Mouse (Mus musculus) right cerebral cortex, adult 2 months (tissue): ENCODE data around the gene 3110021N24Rik.
A peak's percentile ranks its signal among the peaks of the same experiment; 100 is the strongest.

Experiments
- DNase-seq, 2 experiments: peaks; one replicate each; pipeline ENCODE4 v3.0.0; 2021 to 2022; ENCODE audit warnings: low spot score in 2 of 2

3110021N24Rik gene

DNA sequence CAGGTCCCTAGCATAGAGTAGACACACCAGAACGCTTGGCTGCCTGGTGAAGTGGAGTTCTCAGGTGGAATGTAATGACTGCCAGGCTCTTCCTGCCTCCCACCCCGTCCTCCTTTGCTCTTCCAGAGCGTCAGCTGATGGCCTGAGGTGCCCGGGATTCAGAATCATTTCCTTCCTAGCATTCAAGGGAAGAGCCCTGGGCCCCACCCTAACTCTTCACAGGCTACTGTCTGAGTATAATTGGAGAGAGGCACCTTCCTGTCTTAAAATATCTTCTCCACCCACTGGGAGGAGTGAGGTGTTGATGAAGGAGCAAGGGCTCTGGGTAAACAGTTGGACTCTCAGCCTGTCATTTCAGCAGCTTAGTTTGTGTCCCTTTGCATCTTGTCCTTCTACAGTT is 77.3 kb downstream of the 3110021N24Rik start:
- no peak for DNase-seq

DNA sequence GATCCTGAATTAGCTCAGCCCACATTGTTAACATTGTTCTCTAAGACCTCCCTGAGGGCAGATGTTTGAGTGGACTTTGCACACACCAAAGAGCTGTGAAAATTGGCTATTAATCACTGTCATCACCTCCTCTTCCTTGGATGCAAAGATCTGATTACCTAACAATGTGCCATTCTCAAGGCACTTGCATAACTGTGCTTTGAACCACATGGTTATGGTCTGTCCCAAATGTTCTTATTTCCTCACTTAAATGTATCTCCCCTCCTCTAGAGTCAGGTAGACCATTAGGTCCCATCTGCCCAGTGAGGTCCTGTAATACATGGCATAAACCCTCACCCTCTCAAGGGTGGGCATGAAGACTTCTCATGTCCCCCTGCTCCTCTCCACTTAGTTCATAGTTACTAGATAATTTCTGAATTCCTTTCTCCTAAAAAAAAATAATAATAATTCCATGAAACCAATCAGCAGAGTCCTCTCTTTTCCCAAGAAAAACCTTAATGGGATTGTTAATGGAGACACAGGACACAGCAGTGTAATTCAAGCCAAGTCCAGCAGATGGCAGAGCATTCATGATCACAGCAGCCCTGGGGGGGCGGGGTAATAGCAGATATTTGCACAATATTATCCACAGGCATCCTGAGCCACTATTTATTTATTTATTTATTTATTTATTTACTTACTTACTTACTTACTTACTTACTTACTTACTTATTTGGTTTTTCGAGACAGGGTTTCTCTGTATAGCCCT is 78.8 kb downstream of the 3110021N24Rik start:
- DNase-seq, result peak; percentile 83 to 85

DNA sequence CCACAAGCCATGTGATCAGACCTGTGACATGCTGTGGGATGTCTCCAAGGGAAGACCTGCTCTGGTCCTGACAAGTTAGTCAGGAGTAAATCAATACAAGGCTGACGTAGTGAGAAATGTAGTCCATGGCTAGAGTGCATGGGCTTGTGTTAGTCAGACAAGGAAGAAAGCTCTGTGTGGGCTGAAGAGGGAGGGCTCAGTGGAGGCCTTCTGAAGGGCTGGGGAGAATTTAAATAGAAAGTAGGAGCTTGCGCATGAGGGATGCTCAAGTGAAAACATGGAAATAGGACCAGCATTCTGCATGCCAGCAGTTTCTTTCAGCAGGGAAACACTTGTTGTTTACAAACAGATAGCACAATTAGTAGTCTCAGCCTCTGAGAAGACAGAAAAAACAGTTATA is 84.1 kb downstream of the 3110021N24Rik start:
- no peak for DNase-seq

DNA sequence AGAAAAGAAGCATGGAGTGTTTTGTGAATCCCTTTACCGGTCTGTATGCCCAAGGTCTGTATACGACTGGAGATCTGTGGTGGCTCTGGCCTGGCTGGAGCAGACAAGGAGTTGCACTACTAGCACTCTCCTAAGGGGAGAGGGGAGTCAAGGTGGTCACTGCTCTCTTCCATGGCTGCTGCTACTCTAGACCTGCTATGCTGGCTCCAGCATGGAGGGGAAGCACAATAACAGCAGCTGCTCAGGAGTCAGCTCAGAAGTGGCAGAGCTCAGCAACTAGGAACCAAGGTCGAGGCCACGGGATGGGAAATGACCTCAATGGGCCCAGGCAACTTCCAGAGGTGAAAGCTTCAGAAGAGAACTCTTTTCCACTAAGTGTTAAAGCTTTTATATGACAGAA is 91.7 kb downstream of the 3110021N24Rik start:
- no peak for DNase-seq

DNA sequence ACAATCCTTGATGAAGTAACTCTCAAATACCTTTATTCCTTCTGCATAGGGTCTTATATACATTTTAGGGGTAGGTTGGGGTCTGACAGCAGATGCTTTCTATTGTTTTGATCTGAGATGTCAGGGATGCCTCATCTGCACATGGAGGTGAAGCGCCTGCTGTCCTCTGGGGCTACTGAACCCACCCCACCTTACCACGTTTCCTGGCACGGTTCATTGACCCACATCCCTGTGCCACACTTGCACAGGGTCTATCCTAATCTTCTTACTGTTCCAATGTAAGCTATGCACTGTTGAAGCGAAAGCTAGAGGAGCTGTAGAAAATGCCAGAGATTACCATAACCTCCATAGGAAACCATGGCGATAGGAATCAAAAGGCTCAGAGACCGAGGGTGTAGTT is 92.1 kb downstream of the 3110021N24Rik start:
- no peak for DNase-seq

DNA sequence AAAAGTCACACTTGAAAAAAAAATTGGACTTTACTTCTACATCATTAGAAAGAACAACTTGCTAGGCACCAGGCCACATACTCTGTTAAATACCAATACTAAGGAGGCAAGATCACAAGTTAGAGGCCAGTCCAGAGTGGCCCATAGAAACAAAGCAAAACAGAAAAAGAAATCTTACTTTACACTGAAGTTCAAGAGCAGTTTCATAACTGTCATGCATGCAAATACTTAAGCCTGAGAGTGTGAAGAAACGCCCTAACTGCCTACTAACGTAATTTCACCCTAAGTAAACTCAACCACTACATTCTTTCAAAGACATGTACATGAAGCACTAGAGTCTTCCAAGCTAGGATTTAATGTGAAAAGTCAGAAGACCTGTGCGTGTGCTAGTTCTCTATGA is 106.2 kb downstream of the 3110021N24Rik start:
- no peak for DNase-seq

DNA sequence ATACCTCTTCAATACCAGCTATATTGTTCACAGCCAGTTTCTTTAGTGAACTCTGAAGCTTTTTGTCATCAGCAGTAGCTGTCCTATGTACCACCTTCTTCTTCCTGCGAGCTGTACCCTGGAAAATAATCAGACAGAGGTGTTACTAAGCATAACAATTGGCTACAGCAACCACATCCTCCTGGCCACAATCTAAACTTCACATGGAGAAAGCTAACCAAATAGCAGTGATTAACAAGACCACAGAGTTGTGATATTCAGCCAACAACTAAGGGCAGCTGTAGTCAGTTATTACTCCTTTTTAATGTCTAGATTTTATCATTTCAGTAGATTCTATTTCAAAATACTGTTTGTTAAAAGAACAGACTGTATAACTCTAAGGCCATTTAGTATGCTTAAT is 106.6 kb downstream of the 3110021N24Rik start:
- DNase-seq, result no peak

DNA sequence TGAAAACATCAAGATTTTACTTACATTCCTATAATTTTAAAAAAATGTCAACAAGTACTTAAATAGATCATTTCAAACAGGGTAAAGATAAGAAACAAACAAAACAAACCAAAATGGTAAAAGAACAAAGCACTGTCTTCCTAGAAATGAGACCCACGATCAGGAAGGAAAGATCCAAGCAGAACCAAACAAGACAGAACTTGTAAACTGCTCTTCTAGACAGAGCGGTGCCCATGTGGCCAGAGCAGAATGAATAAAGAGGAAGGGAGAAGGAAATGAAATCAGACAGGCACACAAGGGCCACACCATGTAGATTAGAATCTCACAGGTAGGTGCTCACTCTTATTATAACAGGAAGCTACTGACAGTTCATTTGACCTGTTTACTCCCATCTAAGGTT is 107.2 kb downstream of the 3110021N24Rik start:
- no peak for DNase-seq

DNA sequence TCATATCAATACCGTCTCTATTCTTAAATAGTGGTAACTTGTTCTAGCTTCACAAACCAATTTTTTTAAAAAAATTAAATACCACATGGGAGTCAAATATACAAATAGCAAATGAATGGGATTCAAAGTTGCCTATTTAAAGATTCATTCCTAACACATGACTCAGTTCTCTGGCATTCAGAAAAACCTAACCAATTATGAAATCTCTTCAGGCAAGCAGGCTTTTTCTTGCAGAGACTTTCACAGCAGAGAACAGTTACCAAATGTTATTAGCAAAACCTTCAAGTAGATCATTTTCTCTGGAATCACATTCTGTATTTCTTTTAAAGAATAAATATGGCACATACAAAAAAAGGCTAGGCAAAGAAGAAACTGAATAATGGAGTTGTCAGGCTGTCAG is 111.2 kb downstream of the 3110021N24Rik start:
- DNase-seq, result no peak
